Mouse (Mus musculus): ENCODE measurements around the gene Ushbp1.

DNA sequence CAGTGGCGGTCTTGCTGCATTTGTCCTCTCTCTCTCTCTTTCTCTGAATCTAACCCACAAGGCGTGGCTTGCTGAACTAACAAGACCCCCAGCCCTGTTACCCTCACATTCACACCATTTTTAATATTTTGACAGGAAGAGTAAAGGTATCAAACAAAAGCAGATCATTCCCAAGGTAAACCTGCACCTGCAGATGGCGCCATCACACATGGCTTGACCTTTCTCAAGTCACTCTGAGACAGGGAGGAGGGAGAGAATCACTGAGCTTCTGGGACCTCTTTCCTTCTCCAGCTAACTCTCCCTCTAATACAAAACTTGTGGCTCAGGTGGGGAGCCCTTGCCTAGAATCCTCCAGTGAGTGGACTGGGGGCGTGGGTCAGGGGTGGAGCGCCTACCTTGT lies 55.0 kb downstream of the Ushbp1 start:
- TF ChIP-seq CTCF (IDR thresholded peaks at IDR 0.05; ENCODE audit: low read depth, low read length) (no peak), TAL1 (conservative IDR thresholded peaks at IDR 0.05; ENCODE audit: low read depth, low read length) (no peak)

Measured in G1E (cell line).